Mouse (Mus musculus) stomach, embryonic 14.5 days (tissue): ENCODE measurements around the gene Tm4sf1. TPM values are rescaled to one million over a fixed set of nuclear protein-coding genes. Genes with fewer than 3 reads are reported as not detected.

Experiments
- ATAC-seq: fragments of 200-750 bp; cut with Nextera tagmentation; 2 replicates; pipeline ENCODE4 v1.8.0; 2017; ENCODE audit warnings: low read depth, moderate TSS enrichment; ENCODE audit not compliant: insufficient number of reproducible peaks, insufficient read depth, low FRiP score
- H3K27ac ChIP-seq: fragments of 300-500 bp; sonication (generic); 2 replicates; pipeline ENCODE4 v1.5.1; 2014; ENCODE audit warnings: mild to moderate bottlenecking, low read length, moderate library complexity, mixed read lengths
- H3K27me3 ChIP-seq: fragments of 300-500 bp; sonication (generic); 2 replicates; pipeline ENCODE4 v1.6.1; 2014; ENCODE audit warnings: low read length, control low read depth, mixed read lengths; ENCODE audit not compliant: control insufficient read depth, insufficient read depth
- H3K36me3 ChIP-seq: fragments of 300-500 bp; sonication (generic); 2 replicates; pipeline ENCODE4 v1.6.1; 2014; ENCODE audit warnings: mild to moderate bottlenecking, control low read depth, low read length, moderate library complexity, mixed read lengths; ENCODE audit not compliant: control insufficient read depth, insufficient read depth
- H3K4me1 ChIP-seq: fragments of 300-500 bp; sonication (generic); 2 replicates; pipeline ENCODE4 v1.6.1; 2014; ENCODE audit warnings: low read length, control low read depth, mixed read lengths; ENCODE audit not compliant: control insufficient read depth, insufficient read depth
- H3K4me2 ChIP-seq: fragments of 300-500 bp; sonication (generic); replicated peaks from 2 replicates; pipeline ENCODE4 v1.6.1; 2014; ENCODE audit warnings: low read depth, low read length, control low read depth
- H3K4me3 ChIP-seq: fragments of 300-500 bp; sonication (generic); 2 replicates; pipeline ENCODE4 v1.5.1; 2014; ENCODE audit warnings: low read depth, low read length, control low read depth
- H3K9ac ChIP-seq: fragments of 300-500 bp; sonication (generic); replicated peaks from 2 replicates; pipeline ENCODE4 v1.6.1; 2014; ENCODE audit warnings: low read depth, mild to moderate bottlenecking, control low read depth, low read length, moderate library complexity, mixed read lengths
- H3K9me3 ChIP-seq: fragments of 300-500 bp; sonication (generic); 2 replicates; pipeline ENCODE4 v1.6.1; 2016; ENCODE audit warnings: low read depth, low read length, control low read depth; ENCODE audit not compliant: control insufficient read depth
- WGBS: fragments of 180-500 bp; shearing (Covaris S2); extraction: QIAGEN DNeasy Blood & Tissue Kit; methylation state at CpG from one replicate; pipeline ENCODE4 v1.1.7; 2014; 5-methylcytosine and 5-hydroxymethylcytosine counted together
- polyA plus RNA-seq: library from polyadenylated mRNA; unstranded; fragments of >200 nt; fragmentation: Nextera tagmentation; extraction: Ambion mirVana; gene quantifications from 2 replicates; pipeline ENCODE4 v1.2.1, GENCODE M21; 2014

Tm4sf1 gene
- polyA plus RNA-seq: 46.2 and 55.1 TPM in 2 replicates

- no peak within 1 kb of the TSS for H3K27ac ChIP-seq
- no peak within 1 kb of the TSS for H3K9ac ChIP-seq
- H3K9me3 ChIP-seq: no peaks in the 10 kb centered on the region
- ATAC-seq: no peak
- no peaks in the 10 kb centered on the region for H3K4me1 ChIP-seq
- no peaks in the 10 kb centered on the region for H3K36me3 ChIP-seq
- H3K4me2 ChIP-seq: no peak within 1 kb of the TSS
- WGBS: 69% methylated on average over 2 of the region's 2 CpGs
- H3K27me3 ChIP-seq: no peaks in the 10 kb centered on the region
- H3K4me3 ChIP-seq: no peak within 1 kb of the TSS
Observed at GRCm38 (mm10) chr3:57301921-57302539, at the start of gene Tm4sf1. Gene Tm4sf1, minus strand, starts transcription at chr3:57301988.

DNA sequence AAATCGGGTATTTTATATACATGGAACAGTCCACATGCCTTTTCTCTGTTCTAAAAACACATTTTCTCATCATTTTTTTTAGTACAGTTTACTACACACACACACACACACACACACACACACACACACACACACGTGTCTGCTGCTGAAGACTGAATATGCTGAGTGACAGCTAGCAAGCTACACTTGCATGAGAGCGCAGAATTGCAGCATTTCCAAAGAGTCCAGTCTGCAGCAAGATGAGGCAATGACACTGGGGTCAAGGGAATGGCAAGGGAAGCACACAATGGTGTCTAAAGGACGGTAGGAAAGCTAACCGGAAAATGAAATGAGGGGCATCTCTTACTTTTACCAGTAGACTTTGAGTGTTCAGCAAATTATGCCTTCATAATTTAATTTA is 43.0 kb upstream of the Tm4sf1 start:
- 0 out of 2 replicates have a peak, but pooled peaks have one; percentile 44 for ATAC-seq
- Histone ChIP-seq H3K9ac (no peak overlapping the region), H3K4me2 (no peak overlapping the region), H3K27ac (no peak overlapping the region; the same call in 1 of the 2 replicates), H3K4me3 (no peak overlapping the region), H3K9me3 (no peaks in the 10 kb centered on the region), H3K27me3 (no peaks in the 10 kb centered on the region), H3K4me1 (peaks cover 10% of the 10 kb centered on the region; the same call in 1 of the 2 replicates), H3K36me3 (no peaks in the 10 kb centered on the region)
- WGBS: 61% methylated on average over 5 of the region's 5 CpGs

- peaks cover 10% of the 10 kb centered on the region; the same call in 1 of the 2 replicates for H3K4me1 ChIP-seq
- no peak overlapping the region for H3K4me2 ChIP-seq
- no peaks in the 10 kb centered on the region for H3K36me3 ChIP-seq
- peak; percentile 92 for ATAC-seq
- 38% methylated on average over 11 of the region's 11 CpGs for WGBS
- H3K27ac ChIP-seq: peak overlapping the region; percentile 2; the same call in 1 of the 2 replicates
- no peak overlapping the region for H3K4me3 ChIP-seq
- H3K9me3 ChIP-seq: no peaks in the 10 kb centered on the region
- H3K9ac ChIP-seq: no peak overlapping the region
- no peaks in the 10 kb centered on the region for H3K27me3 ChIP-seq
Observed at GRCm38 (mm10) chr3:57343837-57344607, 42.2 kb upstream of the Tm4sf1 start.

- no peak for ATAC-seq
- 80% methylated on average over 4 of the region's 4 CpGs for WGBS
Observed at GRCm38 (mm10) chr3:57342976-57343375, 41.2 kb upstream of the Tm4sf1 start.

DNA sequence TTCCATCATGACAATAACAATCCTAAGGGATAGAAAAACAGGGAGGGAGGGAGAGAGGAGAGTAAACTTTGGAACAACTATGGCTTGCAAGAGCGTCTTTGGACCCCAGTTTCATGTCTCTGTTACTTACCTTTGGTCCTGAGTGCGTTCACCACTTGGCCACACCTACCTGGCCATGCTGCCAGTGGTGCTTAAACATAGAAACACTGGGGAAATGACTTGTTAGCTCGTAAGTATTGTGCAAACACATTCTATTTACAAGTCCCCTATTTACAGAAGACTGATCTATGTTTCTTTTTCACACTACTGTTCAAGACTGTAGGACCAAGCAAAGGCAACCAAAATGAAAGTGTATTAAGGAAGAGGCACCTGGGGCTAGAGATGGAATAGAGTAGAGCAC is 39.5 kb upstream of the Tm4sf1 start:
- Histone ChIP-seq H3K36me3 (no peaks in the 10 kb centered on the region), H3K4me2 (no peak overlapping the region), H3K4me3 (no peak overlapping the region), H3K4me1 (peaks cover 10% of the 10 kb centered on the region; the same call in 1 of the 2 replicates), H3K9ac (no peak overlapping the region), H3K27me3 (no peaks in the 10 kb centered on the region), H3K27ac (no peak overlapping the region), H3K9me3 (no peaks in the 10 kb centered on the region)
- ATAC-seq: no peak
- WGBS: 69% methylated on average over 3 of the region's 3 CpGs

More at GRCm38 (mm10) chr3:57342976-57343375, 41.2 kb upstream of the Tm4sf1 start:
- Histone ChIP-seq H3K4me3 (no peak overlapping the region), H3K4me2 (no peak overlapping the region), H3K36me3 (no peaks in the 10 kb centered on the region), H3K27me3 (no peaks in the 10 kb centered on the region), H3K4me1 (peaks cover 10% of the 10 kb centered on the region; the same call in 1 of the 2 replicates), H3K27ac (no peak overlapping the region), H3K9me3 (no peaks in the 10 kb centered on the region), H3K9ac (no peak overlapping the region)

- H3K36me3 ChIP-seq: no peaks in the 10 kb centered on the region
- 0 out of 2 replicates have a peak, but pooled peaks have one; percentile 37 for ATAC-seq
- H3K4me1 ChIP-seq: no peaks in the 10 kb centered on the region
- no peak overlapping the region for H3K4me2 ChIP-seq
- H3K9me3 ChIP-seq: no peaks in the 10 kb centered on the region
- no peak overlapping the region for H3K9ac ChIP-seq
- whole genome bisulfite sequencing: 80% methylated on average over 3 of the region's 3 CpGs
- no peak overlapping the region for H3K4me3 ChIP-seq
- H3K27ac ChIP-seq: no peak overlapping the region
- no peaks in the 10 kb centered on the region for H3K27me3 ChIP-seq
Observed at GRCm38 (mm10) chr3:57335080-57335815, 33.5 kb upstream of the Tm4sf1 start.

GRCm38 (mm10) chr3:57327941-57328340 is 26.2 kb upstream of the Tm4sf1 start:
- 85% methylated on average over 4 of the region's 6 CpGs for WGBS
- Histone ChIP-seq H3K4me2 (no peak overlapping the region), H3K27ac (no peak overlapping the region), H3K9ac (no peak overlapping the region), H3K4me3 (no peak overlapping the region), H3K27me3 (no peaks in the 10 kb centered on the region), H3K36me3 (no peaks in the 10 kb centered on the region), H3K4me1 (no peaks in the 10 kb centered on the region), H3K9me3 (no peaks in the 10 kb centered on the region; the same call in 1 of the 2 replicates)
- ATAC-seq: no peak

DNA sequence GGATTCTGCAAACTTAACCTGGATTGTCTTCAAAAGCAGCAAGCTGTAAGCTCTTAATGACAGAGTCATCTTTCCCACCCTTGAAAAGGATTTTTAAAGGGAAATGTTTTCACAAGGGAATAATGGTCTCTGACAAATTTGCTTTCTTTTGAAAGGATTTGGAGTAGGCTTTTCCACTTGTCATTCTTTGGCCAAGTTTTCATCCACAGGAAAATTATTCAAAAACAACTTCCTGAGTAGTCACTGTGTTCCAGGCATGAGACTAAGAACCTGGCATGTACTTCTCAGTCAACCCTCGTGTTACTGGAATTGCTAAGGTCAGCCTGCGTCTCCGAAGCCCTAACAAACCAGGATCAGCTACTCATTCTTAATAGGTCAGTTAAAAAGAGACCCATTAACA is 5.3 kb upstream of the Tm4sf1 start:
- Histone ChIP-seq H3K4me1 (no peaks in the 10 kb centered on the region), H3K4me2 (no peak overlapping the region), H3K27ac (no peak overlapping the region), H3K27me3 (no peaks in the 10 kb centered on the region), H3K9me3 (no peaks in the 10 kb centered on the region), H3K4me3 (no peak overlapping the region), H3K9ac (no peak overlapping the region), H3K36me3 (no peaks in the 10 kb centered on the region)
- ATAC-seq: no peak
- 63% methylated on average over 3 of the region's 3 CpGs for WGBS
